Mouse (Mus musculus) brain, embryonic 14.5 days (tissue): ENCODE measurements around the gene Vmn2r98.

Experiments used
- CTCF ChIP-seq: fragments of 200-500 bp; IDR thresholded peaks from 2 replicates; pipeline ENCODE4 v1.5.1; 2012; ENCODE audit warnings: inconsistent platforms, mild to moderate bottlenecking, moderate library complexity, borderline replicate concordance; ENCODE audit not compliant: insufficient read depth, insufficient read length; ENCODE audit errors: extremely low read depth
- POLR2A ChIP-seq: fragments of 200-500 bp; IDR thresholded peaks from 2 replicates; pipeline ENCODE4 v1.6.1; 2012; ENCODE audit warnings: mild to moderate bottlenecking, inconsistent platforms, borderline replicate concordance; ENCODE audit not compliant: poor library complexity, insufficient read depth, insufficient read length, severe bottlenecking; ENCODE audit errors: extremely low read depth

DNA sequence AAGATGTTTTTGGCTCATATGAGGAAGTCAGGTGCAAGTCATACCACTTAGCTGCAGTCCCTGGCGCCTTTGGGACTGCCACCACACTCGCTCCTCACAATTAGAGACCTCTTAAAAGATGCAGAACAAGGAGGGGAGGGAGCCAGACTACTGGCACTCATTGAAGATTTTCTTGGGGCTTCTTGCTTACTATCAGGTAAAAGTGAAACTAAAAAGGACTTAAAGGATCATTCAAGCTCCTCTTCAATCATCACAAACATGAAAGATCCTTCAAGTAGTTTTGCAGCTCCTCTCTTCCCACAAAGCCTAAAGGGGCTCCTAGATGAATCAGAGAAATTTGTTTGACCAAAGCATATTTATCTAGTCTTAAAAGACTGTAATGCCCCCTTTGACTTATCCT lies 21.3 kb upstream of the Vmn2r98 start:
- TF ChIP-seq CTCF (no peak), POLR2A (no peak)
